Comparison of ENCODE assay signal across 7 mouse cellular contexts in the genomic region with DNA sequence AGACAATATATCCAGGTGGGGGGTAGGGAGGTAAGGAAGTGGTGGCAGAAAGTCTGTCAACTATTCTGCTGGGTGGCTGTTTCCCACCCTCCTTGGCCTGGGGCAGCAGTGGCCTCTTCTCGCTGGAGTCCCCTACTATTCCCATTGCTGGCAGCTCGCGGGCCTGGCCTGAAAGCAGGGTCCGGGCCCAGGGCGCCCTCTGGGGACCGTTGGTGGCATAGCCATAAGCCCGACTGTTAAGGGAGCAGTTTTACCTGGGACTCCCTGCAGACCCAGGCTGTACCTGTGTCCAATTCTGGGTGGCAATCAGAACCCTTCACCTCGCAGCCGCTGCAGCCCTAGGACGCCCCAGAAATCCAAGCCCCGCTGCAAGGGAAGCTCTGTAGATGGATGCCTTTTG. TPM values are rescaled to one million over a fixed set of nuclear protein-coding genes. Genes with fewer than 3 reads are reported as not detected.
DNase-seq lines count a peak whose midpoint lies in the region; ATAC-seq and TF ChIP-seq lines count a peak whose summit lies in the region.

No protein-coding gene starts in this region.

- H3K4me3 ChIP-seq in ES-Bruce4 (ENCODE audit: low read depth, low read length): peak overlapping the region; percentile 48
- peak overlapping the region; percentile 54 for H3K4me3 ChIP-seq in heart, embryonic 13.5 days
- H3K4me3 ChIP-seq in kidney, embryonic 16.5 days (ENCODE audit: low read length): peak overlapping the region; percentile 26
- peak overlapping the region; percentile 2; the same call in 1 of the 2 replicates for H3K4me3 ChIP-seq in stomach, postnatal 0 days (ENCODE audit: low read depth, low read length)

- DNase-seq in 3134 (ENCODE audit: extremely low read depth, insufficient read length, low spot score): peak; percentile 41
- peak; percentile 85 for DNase-seq in embryo, embryonic 11 days
- peak; percentile 10 for DNase-seq in lung, postnatal 25 days (ENCODE audit: low spot score)
- DNase-seq in stomach, postnatal 0 days (ENCODE audit: low spot score): peak; percentile 69

- H3K9ac ChIP-seq in ES-Bruce4 (ENCODE audit: low read depth, poor library complexity, severe bottlenecking): no peak overlapping the region
- H3K9ac ChIP-seq in heart, embryonic 13.5 days: peak overlapping the region; percentile 68
- H3K9ac ChIP-seq in kidney, embryonic 16.5 days (replicated peaks; ENCODE audit: low read length): no peak overlapping the region
- H3K9ac ChIP-seq in stomach, postnatal 0 days (ENCODE audit: low read length): no peak overlapping the region

- H3K4me1 ChIP-seq in ES-Bruce4 (ENCODE audit: control insufficient read depth, insufficient read depth, low read length): no peaks in the 10 kb centered on the region
- H3K4me1 ChIP-seq in heart, embryonic 13.5 days: peaks cover 17% of the 10 kb centered on the region
- peaks cover 12% of the 10 kb centered on the region; the same call in 1 of the 2 replicates for H3K4me1 ChIP-seq in kidney, embryonic 16.5 days (ENCODE audit: insufficient read depth, low read length)
- H3K4me1 ChIP-seq in stomach, postnatal 0 days (replicated peaks; ENCODE audit: control insufficient read depth, insufficient read depth): no peaks in the 10 kb centered on the region

- no peak overlapping the region for H3K27ac ChIP-seq in ES-Bruce4 (ENCODE audit: insufficient read depth, low read length)
- H3K27ac ChIP-seq in heart, embryonic 13.5 days (replicated peaks): no peak overlapping the region
- H3K27ac ChIP-seq in kidney, embryonic 16.5 days (ENCODE audit: low read length): no peak overlapping the region
- no peak overlapping the region for H3K27ac ChIP-seq in stomach, postnatal 0 days (replicated peaks)

- TF ChIP-seq EP300 in ES-Bruce4 (IDR thresholded peaks at IDR 0.05; ENCODE audit: insufficient read depth, low read depth, low read length): no peak
- TF ChIP-seq EP300 in stomach, postnatal 0 days (optimal IDR thresholded peaks at IDR 0.05): no peak

- no peaks in the 10 kb centered on the region for H3K9me3 ChIP-seq in ES-Bruce4 (replicated peaks; ENCODE audit: control insufficient read depth, insufficient read depth, low read length, poor library complexity, severe bottlenecking)
- no peaks in the 10 kb centered on the region for H3K9me3 ChIP-seq in heart, embryonic 13.5 days
- no peaks in the 10 kb centered on the region for H3K9me3 ChIP-seq in kidney, embryonic 16.5 days (ENCODE audit: low read length)
- no peaks in the 10 kb centered on the region for H3K9me3 ChIP-seq in stomach, postnatal 0 days (ENCODE audit: control insufficient read depth, low read length)

- H3K27me3 ChIP-seq in ES-Bruce4 (ENCODE audit: control insufficient read depth, insufficient read depth, low read length, poor library complexity, severe bottlenecking): peaks cover 16% of the 10 kb centered on the region
- H3K27me3 ChIP-seq in heart, embryonic 13.5 days (replicated peaks): peaks cover 86% of the 10 kb centered on the region
- H3K27me3 ChIP-seq in kidney, embryonic 16.5 days (ENCODE audit: insufficient read depth, low read length): peaks cover 70% of the 10 kb centered on the region
- peaks cover 27% of the 10 kb centered on the region for H3K27me3 ChIP-seq in stomach, postnatal 0 days (ENCODE audit: control insufficient read depth, insufficient read depth, low read length)

- WGBS in heart, embryonic 13.5 days: 2% methylated on average over 11 of the region's 11 CpGs
- 2% methylated on average over 11 of the region's 11 CpGs for WGBS in kidney, embryonic 16.5 days
- WGBS in stomach, postnatal 0 days: 3% methylated on average over 11 of the region's 11 CpGs

- peak overlapping the region; percentile 77 for H3K4me2 ChIP-seq in heart, embryonic 13.5 days
- peak overlapping the region; percentile 37 for H3K4me2 ChIP-seq in kidney, embryonic 16.5 days (replicated peaks; ENCODE audit: low read depth, low read length)
- H3K4me2 ChIP-seq in stomach, postnatal 0 days (replicated peaks; ENCODE audit: low read depth): no peak overlapping the region

- peak; percentile 54; the same call in 1 of the 2 replicates for ATAC-seq in heart, embryonic 13.5 days (ENCODE audit: extremely low read depth, insufficient number of reproducible peaks, low FRiP score, low TSS enrichment)
- ATAC-seq in kidney, embryonic 16.5 days (ENCODE audit: low FRiP score, low TSS enrichment): peak; percentile 80
- peak; percentile 59 for ATAC-seq in stomach, postnatal 0 days (ENCODE audit: low FRiP score, low TSS enrichment)

- no peaks in the 10 kb centered on the region for H3K36me3 ChIP-seq in ES-Bruce4 (ENCODE audit: control insufficient read depth, insufficient read depth, low read length, poor library complexity, severe bottlenecking)
- no peaks in the 10 kb centered on the region for H3K36me3 ChIP-seq in heart, embryonic 13.5 days
- H3K36me3 ChIP-seq in kidney, embryonic 16.5 days (ENCODE audit: insufficient read depth, low read length): no peaks in the 10 kb centered on the region
- no peaks in the 10 kb centered on the region for H3K36me3 ChIP-seq in stomach, postnatal 0 days (ENCODE audit: control insufficient read depth, insufficient read depth, low read length)

- no peak for TF ChIP-seq POLR2A in ES-Bruce4 (IDR thresholded peaks at IDR 0.05; ENCODE audit: insufficient read depth, low read length)

- peak; percentile 69 for TF ChIP-seq CTCF in ES-Bruce4 (IDR thresholded peaks at IDR 0.05; ENCODE audit: low read depth, low read length)
- peak; percentile 79 for TF ChIP-seq CTCF in stomach, postnatal 0 days (IDR thresholded peaks at IDR 0.05; ENCODE audit: low read depth)

RNA-seq across cellular contexts. Expression of gene Tbx18, which starts 9.6 kb away (rescaled TPM):
- not detected in 2 replicates for polyA plus RNA-seq in ES-Bruce4 (2011; ENCODE audit: insufficient read depth, insufficient read length, low read depth, missing spikeins)
- 10.1 and 10.5 TPM in 2 replicates for polyA plus RNA-seq in heart, embryonic 13.5 days (2015; fragmentation: Nextera tagmentation; extraction: Ambion mirVana)
- 1.9 and 2.1 TPM in 2 replicates for polyA plus RNA-seq in kidney, embryonic 16.5 days (2015; fragmentation: Nextera tagmentation; extraction: Ambion mirVana)
- polyA plus RNA-seq in stomach, postnatal 0 days (2015; fragmentation: Nextera tagmentation; extraction: Ambion mirVana): 0.08 and 0.18 TPM in 2 replicates

Comparison
In these comparisons a context has a peak if more than half of its experiments do, and no peak if none do; other contexts are left out.
1. DNase-seq: peak in every context shown above with its lines; median percentile 85 in embryo, embryonic 11 days; 69 in stomach, postnatal 0 days; 41 in 3134; 10 in lung, postnatal 25 days.
2. H3K4me3 ChIP-seq: peak in every context shown above with its lines; median percentile 54 in heart, embryonic 13.5 days; 48 in ES-Bruce4; 26 in kidney, embryonic 16.5 days; 2 in stomach, postnatal 0 days.